Mouse (Mus musculus) urinary bladder, postnatal 10 days (tissue): ENCODE measurements around the gene Idh2.

Experiments
- DNase-seq: peaks from one replicate; pipeline ENCODE4 v3.0.0; 2022; ENCODE audit warnings: low spot score

Idh2 gene

DNA sequence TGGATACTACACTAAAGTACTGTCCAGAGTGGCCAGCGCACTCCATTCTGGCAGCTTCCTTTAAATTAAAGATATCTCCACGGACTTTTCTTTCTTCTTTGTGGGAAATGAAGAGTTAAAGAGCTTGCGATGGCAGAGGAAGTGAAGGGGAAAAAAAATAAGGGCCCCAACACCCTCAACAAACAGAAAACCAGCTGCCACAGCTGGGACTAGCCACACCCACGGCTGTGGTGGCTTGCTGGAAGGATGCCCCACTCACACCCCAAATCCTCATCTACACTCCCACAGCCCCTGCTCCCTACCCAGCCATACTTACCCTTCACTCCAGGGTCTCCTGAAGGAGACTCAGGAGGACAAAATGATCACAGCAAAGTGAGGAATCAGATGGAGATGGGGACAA is 7.9 kb upstream of the Idh2 start:
- DNase-seq, result no peak

GRCm38 (mm10) chr7:80121083-80121482 is 5.9 kb upstream of the Idh2 start:
- DNase-seq, result no peak

DNA sequence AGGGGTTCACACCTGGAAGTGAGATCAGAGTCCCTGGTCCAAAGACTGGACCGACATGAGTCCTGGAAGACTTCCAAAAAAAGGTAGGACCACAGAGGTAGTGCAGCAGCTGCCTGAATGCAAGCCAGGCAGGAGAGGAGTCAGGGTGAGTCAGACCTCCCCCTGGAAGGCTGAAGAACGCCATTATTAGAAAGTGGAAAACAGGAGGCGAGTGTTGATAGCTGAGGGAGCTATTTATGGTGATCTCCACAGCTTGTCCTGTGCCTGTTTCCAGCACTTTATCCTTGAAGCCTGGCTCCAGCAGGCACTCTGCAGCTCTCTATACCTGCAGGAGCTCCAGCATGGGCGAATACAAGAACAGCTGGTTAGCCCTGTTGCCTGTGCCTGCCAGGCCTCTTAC is 4.0 kb upstream of the Idh2 start:
- no peak for DNase-seq

GRCm38 (mm10) chr7:80116158-80116557 is 966 bp upstream of the Idh2 start:
- DNase-seq, result no peak

DNA sequence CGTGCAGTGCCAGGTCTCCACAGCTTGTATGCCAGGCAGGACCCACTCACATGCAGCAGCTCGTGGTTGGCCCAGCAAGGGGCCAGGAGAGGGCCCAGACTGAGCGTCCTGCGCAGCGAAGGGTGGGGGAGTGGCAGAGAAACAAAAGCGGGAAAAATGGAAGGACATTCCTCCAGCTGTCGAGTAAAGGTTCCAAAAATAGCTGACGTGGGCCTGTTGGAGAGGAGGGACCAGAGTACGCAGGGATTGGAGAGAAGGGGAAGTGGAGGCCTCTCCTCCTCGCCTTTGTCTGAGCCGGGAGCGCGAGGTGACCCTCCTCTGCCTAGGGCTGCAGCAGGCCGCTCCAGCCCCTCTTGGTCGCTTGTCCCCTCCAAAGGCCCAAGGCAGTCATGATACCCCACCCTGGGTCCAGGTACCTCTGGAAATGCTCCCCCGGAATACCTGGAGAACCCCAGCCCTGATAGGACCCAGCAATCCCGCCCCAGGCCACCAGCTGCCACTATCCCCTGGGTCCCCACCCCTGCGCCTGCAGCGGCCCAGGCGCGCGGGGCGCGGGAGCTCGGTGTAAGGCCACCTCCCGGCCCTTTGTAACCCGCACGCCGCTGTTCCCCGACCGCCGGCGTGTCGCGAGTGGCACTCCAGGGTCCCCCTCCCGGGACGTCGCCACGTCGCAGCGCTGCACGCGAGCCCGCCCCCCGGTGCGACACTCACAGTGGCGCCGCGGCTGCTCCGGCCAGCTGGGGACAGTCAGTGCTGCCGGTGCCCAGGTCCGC is 555 bp downstream of the Idh2 start:
- no peak for DNase-seq

DNA sequence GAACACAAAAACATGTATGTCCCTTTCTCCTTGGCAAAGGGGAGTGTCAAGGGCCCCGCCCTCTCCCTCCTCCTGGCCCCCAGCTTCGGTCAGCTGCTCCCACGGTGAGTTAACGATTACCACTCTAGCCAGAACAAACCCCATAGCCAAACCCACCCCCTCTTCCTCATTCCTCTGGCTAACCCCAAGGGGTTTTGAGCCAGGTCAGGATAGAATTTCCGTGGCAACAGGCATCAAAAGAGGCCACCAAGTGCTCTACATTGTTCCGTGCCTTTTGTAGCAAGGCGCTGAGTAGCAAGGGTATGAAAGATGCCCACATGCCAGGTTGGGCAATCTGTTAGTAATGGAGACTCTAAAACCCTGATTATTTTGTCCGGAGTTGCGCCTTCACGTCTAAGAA is 1.2 kb downstream of the Idh2 start:
- no peak for DNase-seq

GRCm38 (mm10) chr7:80111066-80112045 is 3.8 kb downstream of the Idh2 start:
- DNase-seq, result no peak

DNA sequence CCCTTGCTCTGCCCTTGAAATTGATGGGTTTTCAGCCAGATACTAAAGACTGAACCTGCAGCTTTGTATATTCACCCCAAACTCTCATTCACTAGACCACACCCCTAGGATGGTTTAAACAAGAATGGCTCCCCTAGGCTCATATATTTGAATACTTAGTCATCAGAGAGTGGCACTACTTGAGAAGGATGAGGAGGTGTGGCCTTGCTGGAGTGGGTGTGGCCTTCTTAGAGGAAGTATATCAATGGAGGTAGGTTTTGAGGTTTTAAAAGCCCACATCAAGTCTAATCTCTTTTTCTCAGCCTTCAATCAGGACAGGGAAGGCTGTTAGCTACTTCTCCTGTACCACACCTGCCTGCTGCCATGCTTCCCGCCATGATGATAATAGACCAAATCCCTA is 8.8 kb downstream of the Idh2 start:
- DNase-seq, result no peak

DNA sequence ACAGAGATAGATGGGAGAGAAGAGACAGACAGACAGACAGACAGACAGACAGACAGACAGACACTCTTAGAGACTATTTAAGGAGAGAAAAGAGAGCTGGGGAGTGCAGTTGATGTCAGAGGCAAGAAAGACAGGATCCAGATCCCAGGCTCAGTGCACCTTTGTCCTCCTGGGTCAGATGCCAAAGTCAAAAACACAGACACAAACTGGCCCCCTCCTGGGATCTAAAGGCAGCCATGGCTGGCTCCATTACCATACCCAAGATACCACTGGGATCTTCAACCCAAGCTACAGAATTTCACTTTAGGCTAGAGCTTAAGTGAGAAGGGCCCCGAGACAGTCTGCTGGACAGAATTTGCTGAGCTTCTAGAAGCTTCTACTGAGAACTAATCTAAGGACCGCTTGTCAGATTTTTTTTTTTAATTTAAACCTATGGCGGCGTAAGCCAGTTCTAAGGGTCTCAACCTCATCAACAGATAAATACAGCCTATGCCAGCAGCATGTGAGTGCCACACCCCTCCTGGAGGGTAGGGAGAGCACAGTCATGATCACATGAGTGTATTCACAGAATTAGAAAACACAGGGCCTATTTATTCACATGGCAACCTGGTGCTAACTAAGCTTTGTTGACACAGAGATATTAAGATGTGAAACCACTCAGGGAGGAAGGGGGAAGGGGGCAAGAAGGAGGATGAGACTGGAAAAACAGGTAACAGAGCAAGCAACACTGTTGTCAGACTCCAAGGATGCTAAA is 9.4 kb downstream of the Idh2 start:
- no peak for DNase-seq

GRCm38 (mm10) chr7:80103335-80103734 is 11.9 kb downstream of the Idh2 start:
- DNase-seq, result no peak

- no peak for DNase-seq
Measured at GRCm38 (mm10) chr7:80098389-80098976, 16.7 kb downstream of the Idh2 start.

GRCm38 (mm10) chr7:80095598-80096309 is 19.4 kb downstream of the Idh2 start:
- DNase-seq, result no peak

- no peak for DNase-seq
Measured at GRCm38 (mm10) chr7:80094481-80094880, 20.7 kb downstream of the Idh2 start.

- DNase-seq, result no peak
Measured at GRCm38 (mm10) chr7:80092351-80093046, 22.7 kb downstream of the Idh2 start.

- DNase-seq, result no peak
Measured at GRCm38 (mm10) chr7:80091866-80092210, 23.4 kb downstream of the Idh2 start.

DNA sequence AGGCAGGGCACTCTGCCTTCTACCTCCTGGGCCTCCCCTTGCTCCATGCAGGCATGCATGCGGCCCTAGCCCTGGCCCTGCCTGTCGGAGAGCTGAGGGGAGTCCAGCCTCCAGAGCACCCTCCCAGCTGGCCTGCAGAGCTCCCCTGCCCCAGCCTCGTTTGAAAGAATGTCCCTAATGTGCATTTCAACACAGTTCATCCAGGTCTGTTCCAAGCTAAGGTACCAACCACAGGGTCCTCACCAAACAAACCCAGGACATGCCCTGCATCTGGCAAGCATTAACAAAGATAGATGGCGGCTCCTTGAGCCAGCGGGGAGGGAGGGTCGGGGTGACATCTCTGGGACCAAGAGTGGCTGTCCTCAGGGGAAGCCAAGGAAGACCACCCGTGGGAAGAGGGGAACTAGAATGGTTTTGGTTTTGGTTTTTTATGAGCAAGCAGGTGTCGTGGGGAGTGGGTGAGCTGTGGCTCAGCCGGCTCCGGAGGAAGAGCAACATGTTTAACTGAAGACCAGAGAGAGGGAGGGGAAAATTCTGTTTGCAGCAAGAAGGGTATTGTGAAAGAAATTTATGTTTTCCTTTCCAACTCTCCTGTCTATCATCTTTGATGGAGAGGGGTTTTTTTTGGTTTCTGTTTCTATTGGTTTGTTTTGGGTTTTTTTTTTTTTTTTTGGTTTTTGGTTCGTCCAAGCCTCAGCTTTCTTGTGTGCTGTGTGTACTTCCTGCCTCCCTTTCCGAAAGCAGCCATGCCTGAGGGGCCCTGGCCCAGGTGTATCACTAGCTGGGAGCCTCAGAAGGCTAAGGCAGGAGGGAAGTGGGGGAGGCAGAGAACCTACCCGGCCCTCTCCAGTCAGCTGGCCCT is 24.0 kb downstream of the Idh2 start:
- DNase-seq, result no peak

DNA sequence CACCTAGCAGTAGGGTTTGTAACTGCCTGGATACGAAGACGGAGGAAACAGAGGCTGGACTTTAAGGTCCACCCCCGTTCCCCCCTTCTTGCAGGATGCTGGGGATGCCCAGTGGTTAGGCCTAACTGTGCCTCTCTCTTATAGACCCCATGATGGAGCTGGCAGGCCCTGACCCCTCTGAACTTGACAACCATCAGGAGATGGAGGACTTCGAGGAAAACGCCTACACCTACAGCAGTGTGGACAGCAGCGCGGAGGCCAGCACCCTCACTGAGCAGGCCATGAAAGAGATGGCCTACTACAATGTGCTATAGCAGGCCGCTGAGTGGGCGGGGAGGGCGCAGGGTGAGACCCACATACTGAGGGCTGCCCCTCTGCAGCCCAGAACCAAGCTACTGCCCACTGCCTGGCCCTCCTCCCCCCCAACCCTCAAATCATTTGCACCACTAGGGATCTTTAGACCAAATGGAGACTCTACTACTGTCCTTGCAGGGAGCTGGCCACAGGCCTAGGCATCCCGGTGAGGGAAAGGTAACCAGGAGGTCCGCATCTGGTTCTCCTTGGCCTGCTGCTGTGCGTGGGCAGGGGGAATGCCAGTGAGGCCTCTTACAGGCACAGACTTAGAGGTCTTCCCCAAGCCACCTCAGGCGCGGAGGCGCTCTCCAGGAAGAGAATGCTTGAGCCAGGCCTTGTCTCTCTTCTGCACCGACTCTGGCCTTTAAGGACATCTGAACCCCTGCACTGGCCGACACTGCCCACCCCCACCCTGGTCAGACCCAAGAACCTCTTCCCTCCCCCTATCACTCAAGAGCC is 24.8 kb downstream of the Idh2 start:
- no peak for DNase-seq

DNA sequence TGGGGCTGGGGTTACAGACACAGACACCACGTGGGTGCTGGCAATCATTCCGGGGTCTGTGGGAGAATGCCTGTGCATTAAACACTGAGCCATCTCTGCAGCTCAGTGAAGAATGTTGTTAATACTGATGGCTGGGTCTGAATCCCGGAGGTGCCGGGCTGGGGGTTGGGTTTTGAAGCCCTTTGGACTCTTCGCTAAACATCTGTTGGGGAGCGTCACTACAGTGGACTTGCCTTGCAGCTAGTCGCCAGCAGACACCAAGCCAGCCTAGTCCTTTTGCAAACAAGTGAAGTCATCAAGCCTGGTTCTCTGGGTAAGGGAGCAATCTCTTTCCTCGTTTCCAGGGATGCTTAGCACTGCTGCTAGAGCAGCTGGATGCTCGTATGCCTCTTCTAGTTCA is 27.0 kb downstream of the Idh2 start:
- no peak for DNase-seq
